Mouse (Mus musculus): ENCODE results near the gene Pgf. TPM values are rescaled to one million over a fixed set of nuclear protein-coding genes. Genes with fewer than 3 reads are reported as not detected.

Gene Pgf
- polyA plus RNA-seq, 1 experiment from 2014 or later: 9.9 TPM

DNA sequence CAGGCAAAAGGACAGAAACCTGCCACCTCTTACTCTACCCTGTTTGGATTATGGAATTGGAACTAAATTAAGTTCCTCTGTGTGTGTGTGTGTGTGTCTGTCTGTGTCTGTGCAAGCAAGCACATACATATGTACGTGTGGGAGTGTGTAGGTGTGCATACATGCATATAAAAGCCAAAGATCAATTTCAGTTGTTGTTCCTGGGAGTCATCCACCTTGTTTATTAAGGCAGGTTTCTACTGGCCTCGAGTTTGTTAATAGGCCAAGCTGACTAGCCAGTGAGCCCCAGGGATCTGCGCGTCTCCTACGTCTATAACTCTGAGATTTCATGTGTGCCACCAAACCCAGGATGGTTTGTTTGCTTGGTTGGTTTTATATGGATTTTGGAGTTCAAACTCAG lies 52.8 kb downstream of the Pgf start:
- no peak overlapping the region for H3K4me2 ChIP-seq (ENCODE audit: low read depth, low read length)
- no peak overlapping the region for H3K9ac ChIP-seq (ENCODE audit: low read length)
- no peaks in the 10 kb centered on the region for H3K27me3 ChIP-seq (ENCODE audit: control insufficient read depth, insufficient read depth, low read depth, low read length)
- H3K36me3 ChIP-seq (ENCODE audit: control insufficient read depth, insufficient read depth, low read length): peaks cover 54% of the 10 kb centered on the region
- H3K27ac ChIP-seq (ENCODE audit: low read length): no peak overlapping the region
- WGBS: 93% methylated on average over 5 of the region's 5 CpGs
- H3K4me3 ChIP-seq (ENCODE audit: low read length): no peak overlapping the region
- no peak for ATAC-seq (ENCODE audit: low read depth)
- H3K4me1 ChIP-seq (replicated peaks; ENCODE audit: control insufficient read depth, insufficient read depth, low read length): no peaks in the 10 kb centered on the region
- H3K9me3 ChIP-seq (ENCODE audit: control insufficient read depth, low read length): no peaks in the 10 kb centered on the region

DNA sequence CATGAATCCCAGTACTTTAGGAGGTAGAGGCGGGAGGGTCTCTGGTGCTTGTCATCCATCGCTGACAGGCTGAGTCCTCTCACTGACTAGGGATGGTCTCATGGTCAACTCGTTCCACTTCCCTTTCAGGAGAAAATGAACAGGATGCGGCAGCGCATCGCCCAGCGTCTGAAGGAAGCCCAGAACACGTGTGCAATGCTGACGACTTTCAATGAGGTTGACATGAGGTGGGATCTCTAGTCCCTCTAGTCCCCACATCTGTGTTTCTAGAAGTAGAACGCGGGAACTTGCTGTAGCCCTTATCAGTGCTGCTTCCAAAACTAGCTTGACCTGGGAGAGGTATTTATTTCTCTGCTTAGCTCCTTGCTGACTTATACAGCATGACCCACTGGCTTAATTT lies 53.9 kb downstream of the Pgf start:
- WGBS: 90% methylated on average over 11 of the region's 11 CpGs
- Histone ChIP-seq H3K4me2 (ENCODE audit: low read depth, low read length) (no peak overlapping the region), H3K9me3 (ENCODE audit: control insufficient read depth, low read length) (no peaks in the 10 kb centered on the region), H3K27me3 (ENCODE audit: control insufficient read depth, insufficient read depth, low read depth, low read length) (no peaks in the 10 kb centered on the region), H3K27ac (ENCODE audit: low read length) (no peak overlapping the region), H3K36me3 (ENCODE audit: control insufficient read depth, insufficient read depth, low read length) (peaks cover 57% of the 10 kb centered on the region), H3K4me3 (ENCODE audit: low read length) (no peak overlapping the region), H3K9ac (ENCODE audit: low read length) (no peak overlapping the region), H3K4me1 (replicated peaks; ENCODE audit: control insufficient read depth, insufficient read depth, low read length) (no peaks in the 10 kb centered on the region)
- ATAC-seq (ENCODE audit: low read depth): no peak

DNA sequence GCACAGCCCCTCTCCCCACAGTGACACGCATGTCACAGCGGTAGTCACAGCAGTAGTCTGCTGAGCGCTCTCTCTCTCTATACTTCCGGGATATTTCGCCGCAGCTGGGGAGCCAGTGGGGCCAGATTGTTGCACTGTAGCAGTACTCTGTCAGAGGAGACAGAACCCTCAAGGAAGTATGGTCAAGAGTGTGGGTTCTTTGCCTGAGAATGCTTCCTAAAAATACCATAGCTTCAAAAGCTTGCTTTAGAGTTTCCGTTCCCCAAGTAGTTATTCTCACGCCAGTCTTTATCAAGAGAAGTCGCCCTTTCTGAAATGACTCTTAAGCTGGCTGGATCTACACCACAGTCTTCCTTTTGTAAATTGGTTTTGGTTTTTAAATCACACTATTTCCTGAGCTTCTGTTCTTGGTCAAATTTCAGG lies 54.5 kb downstream of the Pgf start:
- H3K4me2 ChIP-seq (ENCODE audit: low read depth, low read length): no peak overlapping the region
- H3K36me3 ChIP-seq (ENCODE audit: control insufficient read depth, insufficient read depth, low read length): peaks cover 55% of the 10 kb centered on the region
- H3K4me3 ChIP-seq (ENCODE audit: low read length): no peak overlapping the region
- H3K27me3 ChIP-seq (ENCODE audit: control insufficient read depth, insufficient read depth, low read depth, low read length): no peaks in the 10 kb centered on the region
- H3K27ac ChIP-seq (ENCODE audit: low read length): no peak overlapping the region
- WGBS: 95% methylated on average over 9 of the region's 9 CpGs
- no peak overlapping the region for H3K9ac ChIP-seq (ENCODE audit: low read length)
- ATAC-seq (ENCODE audit: low read depth): no peak
- H3K4me1 ChIP-seq (replicated peaks; ENCODE audit: control insufficient read depth, insufficient read depth, low read length): no peaks in the 10 kb centered on the region
- no peaks in the 10 kb centered on the region for H3K9me3 ChIP-seq (ENCODE audit: control insufficient read depth, low read length)

DNA sequence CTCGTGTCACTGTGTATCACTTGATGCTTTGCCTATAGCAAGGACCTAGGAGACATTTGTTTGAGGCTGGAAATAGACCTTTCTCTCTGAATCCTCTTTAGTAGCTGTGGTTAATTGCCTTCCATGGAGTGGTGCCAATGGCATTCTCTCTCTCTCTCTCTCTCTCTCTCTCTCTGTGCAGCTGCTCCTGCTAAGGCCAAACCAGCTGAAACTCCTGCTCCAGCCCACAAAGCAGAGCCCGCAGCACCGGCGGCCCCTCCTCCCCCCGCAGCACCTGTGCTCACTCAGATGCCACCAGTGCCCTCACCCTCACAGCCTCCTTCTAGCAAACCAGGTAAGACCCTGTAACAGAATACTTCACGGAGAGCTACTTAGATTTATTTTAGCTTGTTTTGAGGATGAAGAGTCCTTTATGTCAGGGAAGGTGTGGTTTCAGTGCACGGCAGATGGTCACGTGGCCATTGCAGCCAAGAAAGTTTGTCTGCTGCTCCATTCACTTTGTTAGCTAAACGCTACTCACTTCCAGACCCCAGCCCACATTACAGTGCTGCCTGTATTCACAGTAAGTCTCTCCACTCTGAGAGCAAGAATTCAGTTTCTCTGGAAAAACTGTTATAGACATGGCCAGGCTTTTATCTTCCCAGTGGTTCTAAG lies 55.7 kb downstream of the Pgf start:
- Histone ChIP-seq H3K9me3 (ENCODE audit: control insufficient read depth, low read length) (no peaks in the 10 kb centered on the region), H3K4me3 (ENCODE audit: low read length) (no peak overlapping the region), H3K4me2 (ENCODE audit: low read depth, low read length) (no peak overlapping the region), H3K27ac (ENCODE audit: low read length) (no peak overlapping the region), H3K36me3 (ENCODE audit: control insufficient read depth, insufficient read depth, low read length) (peaks cover 55% of the 10 kb centered on the region), H3K9ac (ENCODE audit: low read length) (no peak overlapping the region), H3K4me1 (replicated peaks; ENCODE audit: control insufficient read depth, insufficient read depth, low read length) (peaks cover under 1% of the 10 kb centered on the region), H3K27me3 (ENCODE audit: control insufficient read depth, insufficient read depth, low read depth, low read length) (no peaks in the 10 kb centered on the region)
- ATAC-seq (ENCODE audit: low read depth): no peak
- 83% methylated on average over 9 of the region's 9 CpGs for WGBS

Other genes starting within 250 kb of the Pgf start
- 141 and 147 TPM in 2 replicates for gene Fcf1, start 206.9 kb downstream of the Pgf start, polyA plus RNA-seq (2015; fragmentation: Nextera tagmentation; extraction: Ambion mirVana)
- gene Arel1, start 206.9 kb downstream of the Pgf start, polyA plus RNA-seq (2015; fragmentation: Nextera tagmentation; extraction: Ambion mirVana): 14.2 and 14.6 TPM in 2 replicates
- 25.4 and 25.5 TPM in 2 replicates for gene Ylpm1, start 181.5 kb downstream of the Pgf start, polyA plus RNA-seq (2015; fragmentation: Nextera tagmentation; extraction: Ambion mirVana)
- 6.3 and 6.4 TPM in 2 replicates for gene Prox2, start 67.0 kb downstream of the Pgf start, polyA plus RNA-seq (2015; fragmentation: Nextera tagmentation; extraction: Ambion mirVana)
- 110 TPM in 2 replicates for gene Dlst, start 67.0 kb downstream of the Pgf start, polyA plus RNA-seq (2015; fragmentation: Nextera tagmentation; extraction: Ambion mirVana)
- gene Rps6kl1, start 26.5 kb downstream of the Pgf start, polyA plus RNA-seq (2015; fragmentation: Nextera tagmentation; extraction: Ambion mirVana): 0.94 and 1.6 TPM in 2 replicates
- gene Eif2b2, start 41.7 kb upstream of the Pgf start, polyA plus RNA-seq (2015; fragmentation: Nextera tagmentation; extraction: Ambion mirVana): 83.3 and 86.6 TPM in 2 replicates
- gene Mlh3, start 92.8 kb upstream of the Pgf start, polyA plus RNA-seq (2015; fragmentation: Nextera tagmentation; extraction: Ambion mirVana): 8.5 and 9.0 TPM in 2 replicates
- 67.5 and 70.2 TPM in 2 replicates for gene Acyp1, start 110.6 kb upstream of the Pgf start, polyA plus RNA-seq (2015; fragmentation: Nextera tagmentation; extraction: Ambion mirVana)
- gene Zc2hc1c, start 110.8 kb upstream of the Pgf start, polyA plus RNA-seq (2015; fragmentation: Nextera tagmentation; extraction: Ambion mirVana): 2.5 and 2.9 TPM in 2 replicates
- 20.7 and 20.9 TPM in 2 replicates for gene Nek9, start 161.6 kb upstream of the Pgf start, polyA plus RNA-seq (2015; fragmentation: Nextera tagmentation; extraction: Ambion mirVana)
- 332 and 342 TPM in 2 replicates for gene Tmed10, start 197.1 kb upstream of the Pgf start, polyA plus RNA-seq (2015; fragmentation: Nextera tagmentation; extraction: Ambion mirVana)

Measured in lung, embryonic 16.5 days (tissue).